Mouse (Mus musculus) lung, adult 2 months (tissue): ENCODE measurements around the gene Scyl1. TPM values are rescaled to one million over a fixed set of nuclear protein-coding genes. Genes with fewer than 3 reads are reported as not detected.

ENCODE experiments used
- DNase-seq: peaks from one replicate; pipeline ENCODE4 v3.0.0; 2022
- H3K4me1 ChIP-seq: fragments of 200-500 bp; 2 replicates; pipeline ENCODE4 v1.6.1; 2011; ENCODE audit warnings: low read length; ENCODE audit not compliant: control insufficient read depth, insufficient read depth
- H3K4me3 ChIP-seq: fragments of 200-500 bp; replicated peaks from 2 replicates; pipeline ENCODE3; 2011; ENCODE audit warnings: low read depth, mild to moderate bottlenecking, control low read depth, low read length; ENCODE audit errors: extremely low read depth
- CTCF ChIP-seq: fragments of 200-500 bp; IDR thresholded peaks from 2 replicates; pipeline ENCODE4 v1.5.1; 2011; ENCODE audit warnings: mild to moderate bottlenecking, low read length, control low read depth; ENCODE audit not compliant: insufficient read depth
- POLR2A ChIP-seq: fragments of 200-500 bp; IDR thresholded peaks from 2 replicates; pipeline ENCODE4 v1.6.1; 2011; ENCODE audit warnings: low read depth, mild to moderate bottlenecking, control low read depth, low read length, borderline replicate concordance; ENCODE audit errors: extremely low read depth
- WGBS: fragments of 180-500 bp; shearing (Covaris S2); methylation state at CpG from one replicate; pipeline ENCODE4 v1.1.7; 2018; 5-methylcytosine and 5-hydroxymethylcytosine counted together
- polyA plus RNA-seq: library from polyadenylated mRNA; depleted of rRNA; stranded (reverse); fragments of >200 nt; gene quantifications from 2 replicates; pipeline ENCODE4 v1.2.3, GENCODE M21; 2012

Scyl1 gene
- polyA plus RNA-seq, 1 experiment = 116 TPM

DNA sequence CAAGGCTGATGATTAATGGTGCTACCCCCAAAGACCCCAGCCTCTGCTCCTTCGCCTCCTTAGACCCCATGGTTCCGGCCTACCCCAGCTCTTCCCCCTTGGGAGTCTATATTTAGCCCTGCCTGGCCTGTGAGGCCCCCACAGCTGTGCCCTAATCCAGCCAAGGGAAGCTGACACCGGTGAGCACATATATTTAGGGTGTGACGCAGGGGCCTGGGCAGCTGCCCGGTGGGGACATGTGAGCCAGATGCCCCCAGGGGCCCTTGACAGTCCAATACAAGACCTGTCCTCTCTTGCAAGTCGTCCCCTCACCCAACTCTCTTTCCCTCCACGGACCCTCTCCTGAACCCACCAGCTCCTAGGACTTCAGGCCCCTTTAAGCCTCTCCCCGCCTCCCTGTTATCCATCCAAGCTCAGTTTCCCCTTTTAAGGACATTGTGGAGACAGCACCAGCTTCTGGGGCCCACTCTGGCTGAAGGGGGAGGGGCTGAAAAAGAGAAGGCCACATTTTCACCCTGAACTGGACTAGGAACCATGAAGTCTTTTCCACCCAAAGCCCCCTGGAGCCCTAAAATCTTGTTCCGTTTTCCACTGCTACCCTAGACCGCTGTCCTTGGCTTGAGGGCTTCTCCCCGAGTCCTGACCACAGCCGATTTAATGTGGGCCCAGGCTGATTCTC is 46.1 kb downstream of the Scyl1 start:
- H3K4me1 ChIP-seq = peaks cover 29% of the 10 kb centered on the region
- WGBS = 31% methylated on average over 12 of the region's 12 CpGs
- DNase-seq = no peak
- TF ChIP-seq POLR2A (no peak), CTCF (no peak)
- H3K4me3 ChIP-seq = peak overlapping the region; percentile 79

DNA sequence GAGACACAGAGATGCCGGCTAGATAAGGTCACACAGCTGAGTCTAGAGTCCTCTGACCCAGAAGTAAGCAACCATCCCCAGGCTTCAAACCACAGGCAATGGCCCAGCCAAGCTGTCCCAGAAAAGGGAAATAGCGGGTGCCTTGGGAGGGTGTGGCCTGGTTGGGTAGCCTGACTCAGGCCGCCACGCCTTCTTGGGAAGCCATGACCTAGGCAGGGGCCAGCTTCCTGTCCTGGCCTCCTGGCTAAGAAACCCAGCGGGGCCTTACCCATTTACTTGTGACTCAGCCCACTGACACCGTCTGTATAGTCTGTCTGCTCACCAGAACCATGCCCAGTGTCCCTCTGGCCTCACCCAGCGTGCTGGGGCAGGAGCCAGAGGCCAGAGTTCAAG is 46.7 kb downstream of the Scyl1 start:
- DNase-seq = peak; percentile 68
- H3K4me3 ChIP-seq = peak overlapping the region; percentile 79
- WGBS = 19% methylated on average over 7 of the region's 7 CpGs
- TF ChIP-seq POLR2A (peak; percentile 64; the same call in 1 of the 2 replicates), CTCF (no peak)
- peaks cover 29% of the 10 kb centered on the region for H3K4me1 ChIP-seq

DNA sequence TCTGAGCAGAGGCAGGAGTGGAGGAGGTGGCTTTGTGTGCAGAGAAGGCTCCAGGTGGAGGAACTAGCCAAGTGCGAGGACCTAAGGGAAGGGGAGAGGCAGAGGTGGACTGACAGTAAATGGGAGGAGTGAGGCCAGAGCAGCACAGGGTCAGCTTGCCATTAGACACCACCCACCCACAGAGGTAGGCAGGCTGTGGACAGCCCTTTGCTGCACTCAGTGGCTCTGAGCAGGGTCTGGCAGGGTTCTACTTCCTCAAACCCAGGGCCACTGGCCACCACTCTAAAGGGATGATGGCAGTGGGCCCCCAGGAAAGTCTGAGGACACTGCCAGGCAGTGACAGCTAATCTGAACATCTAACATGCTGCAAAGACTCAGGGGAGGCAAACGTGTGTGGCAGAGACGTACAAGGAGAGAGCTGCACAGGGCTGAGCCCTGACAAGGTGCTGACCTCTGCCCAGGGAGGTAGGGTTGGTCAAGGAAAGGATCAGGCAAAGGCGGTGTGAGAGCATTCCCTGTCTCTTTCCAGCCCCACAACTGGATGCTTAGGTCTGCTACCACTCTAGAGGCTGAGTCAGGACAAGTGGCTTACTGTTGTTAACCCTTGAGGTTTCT is 47.2 kb downstream of the Scyl1 start:
- no peak for DNase-seq
- 41% methylated on average over 4 of the region's 4 CpGs for WGBS
- TF ChIP-seq CTCF (no peak), POLR2A (no peak)
- H3K4me3 ChIP-seq = peak overlapping the region; percentile 79
- peaks cover 29% of the 10 kb centered on the region for H3K4me1 ChIP-seq

DNA sequence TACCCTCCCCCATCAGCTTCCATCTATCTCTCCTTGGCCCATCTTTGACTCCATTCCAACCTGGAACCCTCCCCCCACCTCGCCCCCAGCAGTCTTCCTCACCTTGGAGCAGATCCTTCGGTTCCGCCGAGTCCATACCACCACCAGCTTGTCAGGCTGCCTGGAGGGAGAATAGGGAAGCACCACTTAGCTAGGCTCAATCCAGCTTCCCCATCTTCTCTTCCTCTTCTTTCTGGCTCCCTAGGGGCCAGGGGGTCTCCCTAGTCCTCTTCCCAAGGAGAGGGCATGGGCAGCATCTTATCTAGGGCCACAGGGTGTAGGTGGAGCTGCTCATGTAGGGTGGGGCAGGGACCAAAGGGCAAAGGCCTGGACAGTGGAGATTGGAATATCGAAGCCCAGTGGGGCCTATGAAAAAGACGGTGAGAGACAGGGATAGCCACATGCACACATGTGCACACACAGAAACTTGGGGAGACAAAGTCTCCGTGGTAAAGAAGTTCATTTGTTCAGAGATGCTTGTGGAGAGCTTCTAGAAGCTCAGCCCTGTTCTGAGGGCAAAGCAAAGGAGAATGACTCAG is 48.3 kb downstream of the Scyl1 start:
- Histone ChIP-seq H3K4me3 (no peak overlapping the region), H3K4me1 (peaks cover 22% of the 10 kb centered on the region)
- no peak for DNase-seq
- TF ChIP-seq CTCF (no peak), POLR2A (no peak)
- 88% methylated on average over 7 of the region's 7 CpGs for WGBS

DNA sequence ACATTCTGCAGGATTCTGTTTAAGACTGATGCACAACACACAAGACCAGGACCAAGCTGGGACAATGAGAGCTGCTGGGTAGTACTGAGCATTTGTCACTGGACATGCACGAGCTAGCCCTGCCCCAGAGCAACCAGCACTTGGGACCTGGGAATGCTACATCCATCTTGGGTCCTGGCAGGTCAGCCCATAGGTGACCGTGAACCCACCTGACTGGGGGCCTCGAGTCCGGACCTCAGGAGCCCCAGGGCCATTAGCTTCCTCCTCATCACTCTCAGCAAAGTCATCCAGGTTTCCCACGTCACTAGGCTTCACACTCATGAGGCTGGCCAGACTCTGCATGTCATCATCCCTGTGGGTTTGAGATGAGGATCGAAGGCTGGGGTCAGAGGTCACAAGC is 50.0 kb downstream of the Scyl1 start:
- Histone ChIP-seq H3K4me3 (no peak overlapping the region), H3K4me1 (peaks cover 15% of the 10 kb centered on the region)
- TF ChIP-seq CTCF = no peak
- no peak for TF ChIP-seq POLR2A
- DNase-seq = no peak
- 89% methylated on average over 6 of the region's 6 CpGs for WGBS

DNA sequence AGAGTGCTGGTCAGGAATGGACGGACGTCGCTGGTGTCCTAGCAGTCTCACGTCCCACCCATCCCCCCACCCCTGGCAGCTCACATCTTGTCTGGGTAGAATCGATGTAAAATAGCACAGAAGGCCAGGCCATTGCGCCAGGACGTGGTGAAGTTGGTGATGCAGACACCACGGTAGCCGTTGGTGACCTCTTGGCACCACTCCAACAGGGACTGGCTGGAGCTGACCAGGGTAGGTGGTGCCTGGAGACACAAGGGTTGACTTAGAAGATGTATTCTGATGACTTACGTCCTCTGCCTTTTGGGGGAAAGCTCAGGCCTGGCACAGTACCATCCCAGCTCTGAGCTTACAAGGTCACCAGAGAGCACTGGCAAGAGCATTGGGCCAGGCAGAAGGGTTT is 54.3 kb downstream of the Scyl1 start:
- 0 out of 2 replicates have a peak, but pooled peaks have one; percentile 6 for TF ChIP-seq POLR2A
- TF ChIP-seq CTCF = no peak
- no peak for DNase-seq
- WGBS = 49% methylated on average over 10 of the region's 10 CpGs

DNA sequence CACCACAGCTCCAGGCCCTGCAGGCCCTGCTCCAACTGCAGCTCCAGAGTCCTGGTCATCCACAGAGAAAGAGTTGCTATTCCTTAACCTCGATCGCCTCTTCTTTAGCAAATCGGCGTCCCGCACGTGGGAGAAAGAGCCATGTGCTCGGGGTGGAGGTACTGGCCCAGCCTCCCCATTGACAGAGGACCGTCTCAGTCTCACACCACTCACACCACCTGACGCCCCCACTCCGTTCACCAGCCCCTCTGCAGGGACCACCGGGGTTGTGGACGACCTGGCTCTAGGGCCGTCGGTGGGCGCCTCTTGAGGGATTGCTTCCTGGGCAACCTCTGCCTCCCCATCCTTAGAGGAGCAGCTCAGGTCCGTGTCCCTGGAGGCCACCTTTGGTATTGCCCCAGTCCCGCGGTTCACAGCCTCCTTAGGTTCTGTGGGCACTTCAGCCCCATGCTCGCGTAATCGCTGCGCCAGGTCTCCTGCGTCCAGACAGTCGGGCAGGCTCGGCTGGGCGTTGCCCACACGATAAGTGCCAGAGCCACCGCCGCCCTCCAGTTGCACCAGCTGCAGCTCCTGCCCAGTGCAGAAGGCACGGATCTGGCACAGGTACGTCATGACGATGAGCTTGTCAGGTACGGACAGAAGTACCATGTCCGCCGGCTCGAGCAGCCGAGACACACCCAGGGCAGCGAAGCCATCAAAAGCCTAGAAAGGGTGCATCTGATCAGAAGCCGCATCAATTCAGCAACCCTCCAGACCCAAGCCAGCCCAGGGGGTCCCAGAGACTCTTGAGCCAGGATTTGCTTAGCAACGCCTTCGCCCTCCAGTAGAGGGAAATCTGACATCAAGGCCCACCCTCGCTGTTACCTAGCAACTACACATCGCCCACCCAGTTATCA is 55.2 kb downstream of the Scyl1 start:
- 51% methylated on average over 43 of the region's 43 CpGs for WGBS
- Histone ChIP-seq H3K4me1 (peaks cover 10% of the 10 kb centered on the region), H3K4me3 (no peak overlapping the region)
- peak; percentile 56 for DNase-seq
- no peak for TF ChIP-seq POLR2A
- peak; percentile 26; the same call in 1 of the 2 replicates for TF ChIP-seq CTCF

More for the DNA sequence above, 54.3 kb downstream of the Scyl1 start:
- H3K4me1 ChIP-seq = peaks cover 8% of the 10 kb centered on the region
- H3K4me3 ChIP-seq = no peak overlapping the region

DNA sequence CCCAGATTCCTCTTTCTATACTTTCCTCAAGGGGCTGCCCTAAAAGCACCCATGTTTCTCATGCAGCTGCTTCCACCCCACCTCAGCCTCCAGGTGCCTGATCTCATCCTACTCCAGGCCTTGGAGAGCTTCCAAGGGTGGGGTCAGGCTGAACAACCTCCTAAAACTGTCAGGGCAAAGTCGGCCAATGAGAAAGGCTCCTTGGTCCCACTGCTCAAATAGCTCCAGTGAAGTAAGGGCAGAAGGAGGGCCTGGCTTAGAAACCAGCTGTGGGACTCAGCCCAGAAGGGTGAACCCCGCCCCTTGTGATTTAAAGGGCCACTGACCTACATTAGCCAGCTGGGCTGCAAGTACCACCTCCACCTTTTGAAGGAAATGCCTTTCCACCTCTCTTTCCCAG is 57.5 kb downstream of the Scyl1 start:
- 3% methylated on average over 2 of the region's 2 CpGs for WGBS
- Histone ChIP-seq H3K4me3 (no peak overlapping the region), H3K4me1 (peaks cover 10% of the 10 kb centered on the region)
- peak; percentile 77 for DNase-seq
- no peak for TF ChIP-seq POLR2A
- no peak for TF ChIP-seq CTCF

DNA sequence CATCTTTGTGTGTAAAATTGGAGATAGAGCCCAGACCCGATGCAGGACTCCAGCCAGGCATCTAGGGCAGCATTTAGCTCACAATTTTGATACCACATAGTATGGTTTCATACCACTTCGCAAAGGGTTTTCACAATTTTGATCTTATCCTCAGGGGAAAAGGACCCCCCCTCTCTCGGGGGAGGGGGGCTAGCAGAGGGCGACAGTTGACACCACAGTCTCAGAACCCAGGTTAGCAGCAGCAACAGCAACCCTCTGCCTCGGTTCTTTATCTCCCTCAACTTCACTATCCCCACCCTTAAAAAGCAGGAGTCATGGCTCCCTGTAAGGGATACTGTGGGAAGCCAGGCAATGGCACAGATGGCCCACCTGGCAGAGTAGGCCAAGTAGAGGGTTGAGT is 58.0 kb downstream of the Scyl1 start:
- no peak for TF ChIP-seq CTCF
- no peak for TF ChIP-seq POLR2A
- no peak overlapping the region for H3K4me3 ChIP-seq
- 71% methylated on average over 5 of the region's 5 CpGs for WGBS
- peaks cover 10% of the 10 kb centered on the region for H3K4me1 ChIP-seq
- no peak for DNase-seq
